Mouse (Mus musculus) hindbrain, embryonic 13.5 days (tissue): ENCODE measurements around the gene Gfi1. TPM values are rescaled to one million over a fixed set of nuclear protein-coding genes. Genes with fewer than 3 reads are reported as not detected.
A peak's percentile ranks its signal among the peaks of the same experiment; 100 is the strongest.

Experiments
- ATAC-seq: fragments of 200-750 bp; cut with Nextera tagmentation; 2 replicates; pipeline ENCODE4 v1.8.0; 2017; ENCODE audit warnings: moderate TSS enrichment; ENCODE audit not compliant: low FRiP score
- H3K27ac ChIP-seq: fragments of 300-500 bp; sonication (generic); 2 replicates; pipeline ENCODE4 v1.5.1; 2015; ENCODE audit warnings: inconsistent platforms, mild to moderate bottlenecking, moderate library complexity
- H3K27me3 ChIP-seq: fragments of 300-500 bp; sonication (generic); 2 replicates; pipeline ENCODE4 v1.6.1; 2015; ENCODE audit warnings: mild to moderate bottlenecking, inconsistent platforms
- H3K36me3 ChIP-seq: fragments of 300-500 bp; sonication (generic); 2 replicates; pipeline ENCODE4 v1.6.1; 2015; ENCODE audit warnings: mild to moderate bottlenecking, inconsistent platforms
- H3K4me1 ChIP-seq: fragments of 300-500 bp; sonication (generic); replicated peaks from 2 replicates; pipeline ENCODE4 v1.6.1; 2015; ENCODE audit warnings: inconsistent platforms
- H3K4me2 ChIP-seq: fragments of 300-500 bp; sonication (generic); 2 replicates; pipeline ENCODE4 v1.6.1; 2015; ENCODE audit warnings: inconsistent platforms, mild to moderate bottlenecking, moderate library complexity
- H3K4me3 ChIP-seq: fragments of 300-500 bp; sonication (generic); 2 replicates; pipeline ENCODE4 v1.5.1; 2015; ENCODE audit warnings: mild to moderate bottlenecking, inconsistent platforms
- H3K9ac ChIP-seq: fragments of 300-500 bp; sonication (generic); 2 replicates; pipeline ENCODE4 v1.6.1; 2015; ENCODE audit warnings: mild to moderate bottlenecking, inconsistent platforms
- H3K9me3 ChIP-seq: fragments of 300-500 bp; sonication (generic); 2 replicates; pipeline ENCODE4 v1.6.1; 2016; ENCODE audit warnings: inconsistent platforms
- WGBS: fragments of 180-500 bp; shearing (Covaris S2); methylation state at CpG from one replicate; pipeline ENCODE4 v1.1.7; 2015; 5-methylcytosine and 5-hydroxymethylcytosine counted together
- polyA plus RNA-seq: library from polyadenylated mRNA; unstranded; fragments of >200 nt; fragmentation: Nextera tagmentation; extraction: Ambion mirVana; gene quantifications from 2 replicates; pipeline ENCODE4 v1.2.1, GENCODE M21; 2015

The Gfi1 gene
- not detected in 2 replicates for polyA plus RNA-seq

DNA sequence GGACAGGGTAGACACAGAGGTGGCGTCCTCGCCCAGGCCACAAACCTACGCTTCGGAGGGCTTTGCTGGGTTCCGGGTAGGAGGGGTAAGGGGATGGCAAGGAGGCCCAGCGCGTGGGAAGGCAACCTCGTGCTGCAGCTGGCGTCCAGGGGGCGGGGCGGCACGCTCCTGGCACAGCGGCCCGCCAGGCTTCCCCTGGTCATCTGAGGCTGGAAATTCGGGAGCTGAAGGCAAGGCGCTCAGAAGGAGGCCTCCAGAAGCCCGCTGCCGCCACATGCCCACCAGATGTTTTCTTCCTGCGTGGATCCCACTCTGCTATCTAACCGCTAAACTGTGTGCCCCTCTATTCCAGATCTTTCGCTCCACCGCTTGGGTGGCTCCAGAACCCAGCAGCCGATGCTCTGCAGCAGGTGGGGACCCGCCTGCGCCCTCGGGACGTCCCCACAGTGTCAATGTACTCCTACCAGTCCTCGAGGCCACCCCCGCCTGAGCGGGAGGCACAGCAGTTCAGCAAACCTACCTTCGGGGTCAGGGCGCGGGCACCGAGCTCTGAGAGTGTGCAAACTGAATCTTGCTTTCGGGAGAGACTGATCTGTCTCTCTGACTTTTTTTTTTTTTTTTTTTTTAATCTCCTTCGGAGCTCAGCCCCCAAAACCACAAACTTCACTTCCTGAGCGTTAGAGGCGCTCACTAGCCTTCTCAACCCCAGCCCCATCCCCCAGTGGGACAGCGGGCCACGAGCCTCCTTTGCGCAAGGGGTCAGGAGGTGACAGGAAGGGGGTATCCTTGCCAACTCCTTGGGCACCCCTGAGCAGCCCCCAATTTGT, at the start of gene Gfi1:
Gene Gfi1 (minus strand): TSS at position 602 of the 827 bp plus-strand sequence.
- H3K4me1 ChIP-seq, result peaks cover 51% of the 10 kb centered on the region
- H3K27ac ChIP-seq, result no peak within 1 kb of the TSS
- WGBS, result 1% methylated on average over 41 of the region's 41 CpGs
- peak within 1 kb of the TSS; percentile 43 for H3K4me2 ChIP-seq
- peak; percentile 50; the same call in 1 of the 2 replicates for ATAC-seq
- peaks cover 96% of the 10 kb centered on the region for H3K27me3 ChIP-seq
- peak within 1 kb of the TSS; percentile 25 for H3K4me3 ChIP-seq
- no peak within 1 kb of the TSS for H3K9ac ChIP-seq
- H3K9me3 ChIP-seq, result no peaks in the 10 kb centered on the region
- no peaks in the 10 kb centered on the region for H3K36me3 ChIP-seq

GRCm38 (mm10) chr5:107772049-107772448, 46.2 kb upstream of the Gfi1 start:
- Histone ChIP-seq H3K27me3 (no peaks in the 10 kb centered on the region), H3K4me2 (no peak overlapping the region), H3K27ac (no peak overlapping the region), H3K4me1 (no peaks in the 10 kb centered on the region), H3K9ac (no peak overlapping the region), H3K36me3 (peaks cover 7% of the 10 kb centered on the region), H3K4me3 (no peak overlapping the region), H3K9me3 (0 out of 2 replicates have a peak, but pooled peaks cover 4% of the 10 kb centered on the region)
- 89% methylated on average over 5 of the region's 5 CpGs for WGBS
- no peak for ATAC-seq

GRCm38 (mm10) chr5:107768224-107768623, 42.4 kb upstream of the Gfi1 start:
- WGBS, result 96% methylated on average over 1 of the region's 1 CpGs
- no peak overlapping the region for H3K4me2 ChIP-seq
- no peak for ATAC-seq
- no peak overlapping the region for H3K9ac ChIP-seq
- peaks cover 8% of the 10 kb centered on the region for H3K36me3 ChIP-seq
- H3K27me3 ChIP-seq, result no peaks in the 10 kb centered on the region
- H3K4me3 ChIP-seq, result no peak overlapping the region
- H3K9me3 ChIP-seq, result 0 out of 2 replicates have a peak, but pooled peaks cover 4% of the 10 kb centered on the region
- H3K27ac ChIP-seq, result no peak overlapping the region
- H3K4me1 ChIP-seq, result no peaks in the 10 kb centered on the region

DNA sequence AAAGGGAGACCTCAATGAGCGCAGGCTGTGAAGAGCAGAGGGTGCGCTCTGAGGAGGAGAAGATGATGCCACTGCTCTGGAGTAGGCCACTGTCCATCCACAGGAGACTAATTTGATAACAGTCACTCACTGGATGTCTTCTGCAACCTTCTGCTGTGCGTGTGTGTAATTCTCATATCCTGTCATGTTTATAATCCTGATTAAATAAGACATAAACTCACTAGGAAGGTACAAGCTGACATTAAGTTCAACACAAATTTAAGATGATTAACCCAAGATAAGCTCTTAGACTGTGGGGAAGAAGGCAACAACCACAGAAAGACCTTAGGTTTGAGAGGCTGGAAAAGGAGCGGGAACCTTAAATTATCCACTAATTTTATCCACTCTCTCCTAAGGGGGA, 40.1 kb upstream of the Gfi1 start:
- no peak for ATAC-seq
- no peak overlapping the region for H3K27ac ChIP-seq
- H3K4me2 ChIP-seq, result no peak overlapping the region
- no peak overlapping the region for H3K4me3 ChIP-seq
- no peaks in the 10 kb centered on the region for H3K4me1 ChIP-seq
- H3K36me3 ChIP-seq, result peaks cover 11% of the 10 kb centered on the region
- H3K9me3 ChIP-seq, result 0 out of 2 replicates have a peak, but pooled peaks cover 4% of the 10 kb centered on the region
- WGBS, result 96% methylated on average over 4 of the region's 4 CpGs
- H3K9ac ChIP-seq, result no peak overlapping the region
- H3K27me3 ChIP-seq, result no peaks in the 10 kb centered on the region

- ATAC-seq, result no peak
- H3K4me1 ChIP-seq, result no peaks in the 10 kb centered on the region
- no peaks in the 10 kb centered on the region for H3K27me3 ChIP-seq
- no peak overlapping the region for H3K27ac ChIP-seq
- H3K4me3 ChIP-seq, result no peak overlapping the region
- 0 out of 2 replicates have a peak, but pooled peaks cover 4% of the 10 kb centered on the region for H3K9me3 ChIP-seq
- peaks cover 11% of the 10 kb centered on the region for H3K36me3 ChIP-seq
- no peak overlapping the region for H3K9ac ChIP-seq
- H3K4me2 ChIP-seq, result no peak overlapping the region
- 93% methylated on average over 1 of the region's 1 CpGs for WGBS
Observed at GRCm38 (mm10) chr5:107764486-107764885, 38.6 kb upstream of the Gfi1 start.

DNA sequence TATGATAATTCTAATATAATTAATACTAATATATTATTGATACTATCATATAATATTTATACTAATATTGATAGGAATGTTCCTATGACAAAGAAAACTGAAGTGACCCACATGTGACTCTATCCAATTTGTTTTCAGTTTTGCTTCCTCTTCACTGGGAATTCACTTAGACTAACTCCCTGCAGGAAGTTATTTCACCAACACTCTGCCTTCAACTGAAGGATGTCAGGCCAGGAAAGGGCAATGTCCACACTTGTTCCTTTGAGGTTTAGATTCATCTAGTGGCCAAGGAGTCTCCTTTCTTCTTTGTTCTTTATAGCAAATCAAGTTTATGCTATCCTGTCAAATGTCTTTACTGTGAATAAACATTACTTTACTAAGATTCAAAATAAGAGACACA, 37.8 kb upstream of the Gfi1 start:
- H3K4me2 ChIP-seq, result no peak overlapping the region
- H3K36me3 ChIP-seq, result peaks cover 11% of the 10 kb centered on the region
- H3K27me3 ChIP-seq, result no peaks in the 10 kb centered on the region
- H3K27ac ChIP-seq, result no peak overlapping the region
- no peak overlapping the region for H3K9ac ChIP-seq
- no peak for ATAC-seq
- 0 out of 2 replicates have a peak, but pooled peaks cover 4% of the 10 kb centered on the region for H3K9me3 ChIP-seq
- H3K4me1 ChIP-seq, result no peaks in the 10 kb centered on the region
- no peak overlapping the region for H3K4me3 ChIP-seq

DNA sequence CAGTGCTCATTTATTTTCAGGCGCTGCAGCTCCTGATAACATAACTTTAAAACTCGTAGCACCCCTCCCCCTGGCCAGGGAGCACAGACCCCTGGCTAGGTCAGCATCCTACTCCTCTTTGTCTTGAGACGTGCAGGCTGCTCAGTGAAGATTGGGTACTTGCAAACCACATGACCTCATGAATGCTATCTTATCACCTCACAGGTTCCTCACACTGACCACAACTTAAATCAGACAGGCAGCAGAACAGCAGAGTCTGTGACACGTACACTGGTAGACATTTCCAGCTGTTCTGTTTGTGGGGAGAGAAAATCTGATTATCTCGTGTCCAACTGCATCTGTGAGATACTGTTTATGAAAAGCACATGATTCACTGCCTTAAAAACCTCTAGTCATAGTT, 33.3 kb upstream of the Gfi1 start:
- H3K4me3 ChIP-seq, result no peak overlapping the region
- ATAC-seq, result no peak
- no peak overlapping the region for H3K4me2 ChIP-seq
- WGBS, result 69% methylated on average over 5 of the region's 5 CpGs
- H3K36me3 ChIP-seq, result peaks cover 7% of the 10 kb centered on the region
- no peaks in the 10 kb centered on the region for H3K4me1 ChIP-seq
- H3K9me3 ChIP-seq, result no peaks in the 10 kb centered on the region
- H3K9ac ChIP-seq, result no peak overlapping the region
- H3K27ac ChIP-seq, result no peak overlapping the region
- no peaks in the 10 kb centered on the region for H3K27me3 ChIP-seq

GRCm38 (mm10) chr5:107756072-107756471, 30.2 kb upstream of the Gfi1 start:
- 77% methylated on average over 2 of the region's 2 CpGs for WGBS
- Histone ChIP-seq H3K4me1 (no peaks in the 10 kb centered on the region), H3K4me3 (no peak overlapping the region), H3K9ac (no peak overlapping the region), H3K36me3 (peaks cover 4% of the 10 kb centered on the region; the same call in 1 of the 2 replicates), H3K27me3 (no peaks in the 10 kb centered on the region), H3K27ac (no peak overlapping the region), H3K9me3 (no peaks in the 10 kb centered on the region), H3K4me2 (no peak overlapping the region)
- no peak for ATAC-seq

GRCm38 (mm10) chr5:107754740-107755139, 28.9 kb upstream of the Gfi1 start:
- Histone ChIP-seq H3K4me3 (no peak overlapping the region), H3K4me1 (no peaks in the 10 kb centered on the region), H3K4me2 (no peak overlapping the region), H3K9ac (no peak overlapping the region), H3K27ac (no peak overlapping the region), H3K9me3 (no peaks in the 10 kb centered on the region), H3K36me3 (peaks cover 4% of the 10 kb centered on the region; the same call in 1 of the 2 replicates), H3K27me3 (no peaks in the 10 kb centered on the region)
- ATAC-seq, result no peak
- 97% methylated on average over 1 of the region's 1 CpGs for WGBS

- H3K36me3 ChIP-seq, result peaks cover 4% of the 10 kb centered on the region; the same call in 1 of the 2 replicates
- WGBS, result 97% methylated on average over 7 of the region's 7 CpGs
- H3K27ac ChIP-seq, result no peak overlapping the region
- no peak overlapping the region for H3K9ac ChIP-seq
- H3K27me3 ChIP-seq, result no peaks in the 10 kb centered on the region
- H3K4me3 ChIP-seq, result no peak overlapping the region
- ATAC-seq, result no peak
- H3K9me3 ChIP-seq, result no peaks in the 10 kb centered on the region
- H3K4me2 ChIP-seq, result no peak overlapping the region
- no peaks in the 10 kb centered on the region for H3K4me1 ChIP-seq
Observed at GRCm38 (mm10) chr5:107753656-107754055, 27.8 kb upstream of the Gfi1 start.

DNA sequence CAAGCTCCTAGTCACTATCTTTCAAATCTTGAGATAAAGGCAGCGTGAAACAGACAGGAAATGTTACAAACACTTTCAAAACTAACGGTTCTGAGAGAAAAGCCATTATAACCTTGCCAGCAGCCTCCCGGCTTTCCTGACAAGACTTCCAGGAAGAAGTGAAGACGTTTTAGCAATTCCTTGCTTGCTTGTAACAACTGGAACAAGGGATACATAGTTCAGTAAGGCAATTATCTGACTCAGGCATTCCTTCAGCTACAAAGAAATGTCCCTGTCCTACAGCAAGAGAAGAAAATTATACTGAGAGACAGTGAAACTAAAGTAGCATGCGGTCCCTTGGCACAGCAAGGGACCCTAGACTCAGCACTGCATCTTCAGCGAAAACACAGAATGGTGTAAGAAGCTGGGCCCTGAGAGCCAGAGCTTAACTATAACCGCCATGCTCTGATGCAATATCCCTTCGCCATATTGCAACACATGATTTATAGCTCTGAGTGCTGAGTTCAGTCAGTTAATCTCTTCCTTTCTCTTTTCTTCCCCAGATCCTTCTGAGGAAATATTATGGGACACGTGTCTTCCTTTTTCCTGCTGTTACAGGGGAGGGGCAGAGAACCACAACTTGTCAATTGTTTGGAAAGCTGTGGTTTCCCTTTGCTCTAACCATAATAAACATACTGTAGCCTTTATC, 23.5 kb upstream of the Gfi1 start:
- ATAC-seq, result no peak
- WGBS, result 75% methylated on average over 9 of the region's 9 CpGs

DNA sequence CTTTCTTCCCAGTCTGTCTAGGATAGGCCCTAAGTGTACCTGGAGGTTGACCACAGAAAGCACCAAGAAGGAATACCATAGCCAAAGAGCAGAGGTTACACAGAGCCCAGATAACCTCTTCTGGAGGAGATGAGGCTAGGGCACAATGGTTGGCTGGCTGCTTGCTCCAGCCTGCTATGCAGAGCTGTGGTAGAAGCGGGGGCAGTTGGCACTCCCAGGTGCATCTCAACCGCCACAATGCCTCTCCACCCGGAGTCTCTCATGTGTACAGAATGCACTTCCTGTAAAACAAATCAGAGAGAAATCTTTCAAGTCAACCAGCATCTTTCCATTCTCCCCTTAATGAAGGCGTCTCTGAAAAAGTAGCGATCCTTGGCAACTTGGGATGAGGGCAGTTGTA, 13.2 kb upstream of the Gfi1 start:
- H3K4me3 ChIP-seq, result no peak overlapping the region
- WGBS, result 95% methylated on average over 5 of the region's 5 CpGs
- ATAC-seq, result no peak
- no peak overlapping the region for H3K4me2 ChIP-seq
- H3K9ac ChIP-seq, result no peak overlapping the region
- 0 out of 2 replicates have a peak, but pooled peaks cover 4% of the 10 kb centered on the region for H3K36me3 ChIP-seq
- no peaks in the 10 kb centered on the region for H3K27me3 ChIP-seq
- H3K4me1 ChIP-seq, result no peaks in the 10 kb centered on the region
- no peak overlapping the region for H3K27ac ChIP-seq
- no peaks in the 10 kb centered on the region for H3K9me3 ChIP-seq

More for the DNA sequence above, 23.5 kb upstream of the Gfi1 start:
- no peak overlapping the region for H3K9ac ChIP-seq
- H3K36me3 ChIP-seq, result no peaks in the 10 kb centered on the region
- no peak overlapping the region for H3K4me3 ChIP-seq
- no peak overlapping the region for H3K27ac ChIP-seq
- no peak overlapping the region for H3K4me2 ChIP-seq
- H3K4me1 ChIP-seq, result no peaks in the 10 kb centered on the region
- H3K9me3 ChIP-seq, result no peaks in the 10 kb centered on the region
- H3K27me3 ChIP-seq, result no peaks in the 10 kb centered on the region
